ENCODE assay signal across 14 mouse cellular contexts in the genomic region with DNA sequence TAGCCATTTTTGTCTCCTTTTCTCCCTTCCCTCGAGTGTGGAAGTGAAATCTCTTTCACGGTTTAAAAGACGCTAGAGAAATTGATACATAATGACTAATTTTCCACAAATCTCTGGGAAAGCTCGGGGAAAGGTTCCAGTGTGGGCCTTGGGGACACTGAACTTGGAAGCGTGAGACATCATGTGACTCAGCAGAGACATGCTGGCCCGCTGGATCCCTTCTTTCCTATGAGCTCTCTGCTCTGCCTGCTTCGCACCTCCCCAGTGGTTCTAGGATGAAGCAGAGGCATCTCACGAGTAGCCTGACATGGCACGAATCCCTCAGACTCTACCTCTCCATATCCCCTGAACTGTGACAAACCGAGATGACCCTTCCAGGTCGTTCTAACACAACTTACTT.
DNase-seq lines count a peak whose midpoint lies in the region; ATAC-seq and TF ChIP-seq lines count a peak whose summit lies in the region.
"Had no signal": no experiment of that assay in that cellular context is flagged by ENCODE, and none has a peak within 500 bp of the region (broad histone marks: within the 10 kb centered on the region; RNA-seq: fewer than 3 reads in every experiment).

No protein-coding gene starts in this region.

- intact Hi-C loops in gastrocnemius, postnatal 36 days (cut with DNase I), result no loop called here

- no peak overlapping the region for H3K4me2 ChIP-seq in lung, embryonic 16.5 days (ENCODE audit: low read depth, low read length)
- H3K4me2 ChIP-seq in myocyte (ENCODE audit: low read depth), result peak overlapping the region; percentile 56
- H3K4me2 ChIP-seq: hindbrain, embryonic 14.5 days; neural tube, embryonic 12.5 days had no signal

- TF ChIP-seq POLR2A in lung, adult 2 months (IDR thresholded peaks at IDR 0.05; ENCODE audit: borderline replicate concordance, extremely low read depth, low read depth, low read length), result no peak
- TF ChIP-seq POLR2A in myocyte (IDR thresholded peaks at IDR 0.05; ENCODE audit: insufficient read length, low read depth), result no peak

- no peaks in the 10 kb centered on the region; the same call in 1 of the 2 replicates for H3K4me1 ChIP-seq in lung, embryonic 16.5 days (replicated peaks; ENCODE audit: control insufficient read depth, insufficient read depth, low read length)
- H3K4me1 ChIP-seq in lung, adult 2 months (ENCODE audit: control insufficient read depth, insufficient read depth, low read length), result no peaks in the 10 kb centered on the region
- H3K4me1 ChIP-seq: megakaryocyte, embryonic 14.5 days; neural tube, embryonic 12.5 days had no signal

- no peaks in the 10 kb centered on the region for H3K9me3 ChIP-seq in lung, embryonic 16.5 days (ENCODE audit: control insufficient read depth, low read length)
- H3K9me3 ChIP-seq: neural tube, embryonic 12.5 days had no signal

- H3K27ac ChIP-seq in lung, embryonic 16.5 days (ENCODE audit: low read length), result no peak overlapping the region
- H3K27ac ChIP-seq: hindbrain, embryonic 14.5 days; neural tube, embryonic 12.5 days had no signal

- no peak for TF ChIP-seq CTCF in lung, adult 2 months (IDR thresholded peaks at IDR 0.05; ENCODE audit: insufficient read depth, low read length)

- H3ac ChIP-seq in myocyte (ENCODE audit: control insufficient read depth, insufficient read length), result no peak overlapping the region

- ATAC-seq in lung, embryonic 16.5 days (ENCODE audit: low read depth), result peak; percentile 38; the same call in 1 of the 2 replicates
- ATAC-seq in granulocyte monocyte progenitor cell, adult 5-6 weeks (replicated peaks; ENCODE audit: poor library complexity, severe bottlenecking), result no peak
- ATAC-seq: forebrain, postnatal 0 days had no signal

- WGBS in lung, embryonic 16.5 days, result 79% methylated on average over 11 of the region's 11 CpGs
- 69% methylated on average over 11 of the region's 11 CpGs for WGBS in lung, adult 2 months

- DNase-seq in adrenal gland, postnatal 10 days, result peak; percentile 47
- DNase-seq in adrenal gland, postnatal 4 days (ENCODE audit: low spot score in 2 of 2), result no peak
- DNase-seq in lung, adult 2 months, result no peak
- DNase-seq in gastrocnemius, postnatal 36 days, result peak; percentile 65 to 70
- DNase-seq in frontal cortex, postnatal 10 days (ENCODE audit: low spot score in 2 of 2), result no peak
- DNase-seq: cerebellum, adult 18-20 months; forebrain, postnatal 0 days; liver had no signal

- no peak overlapping the region for H3K4me3 ChIP-seq in lung, embryonic 16.5 days (ENCODE audit: low read length)
- H3K4me3 ChIP-seq in lung, adult 2 months (replicated peaks; ENCODE audit: extremely low read depth, low read depth, low read length), result no peak overlapping the region
- H3K4me3 ChIP-seq in myocyte, result no peak overlapping the region
- H3K4me3 ChIP-seq: megakaryocyte, embryonic 14.5 days; neural tube, embryonic 12.5 days had no signal

- H3K79me2 ChIP-seq in myocyte (ENCODE audit: control insufficient read depth, insufficient read depth), result no peaks in the 10 kb centered on the region

- H3K27me3 ChIP-seq in lung, embryonic 16.5 days (ENCODE audit: control insufficient read depth, insufficient read depth, low read depth, low read length), result no peaks in the 10 kb centered on the region
- no peaks in the 10 kb centered on the region for H3K27me3 ChIP-seq in myocyte (ENCODE audit: control insufficient read depth, insufficient read depth, insufficient read length)
- H3K27me3 ChIP-seq: megakaryocyte, embryonic 14.5 days; neural tube, embryonic 12.5 days had no signal

- H3K9ac ChIP-seq in lung, embryonic 16.5 days (ENCODE audit: low read length), result no peak overlapping the region
- H3K9ac ChIP-seq: forebrain, postnatal 0 days; hindbrain, embryonic 14.5 days; neural tube, embryonic 12.5 days had no signal

- H3K36me3 ChIP-seq in lung, embryonic 16.5 days (ENCODE audit: control insufficient read depth, insufficient read depth, low read length), result no peaks in the 10 kb centered on the region
- no peaks in the 10 kb centered on the region for H3K36me3 ChIP-seq in myocyte (ENCODE audit: control insufficient read depth, insufficient read depth)
- H3K36me3 ChIP-seq: neural tube, embryonic 12.5 days had no signal

TF ChIP-seq in myocyte, 11 proteins besides CTCF, POLR2A, EP300 and RAD21:
- TF ChIP-seq POLR2AphosphoS2 (IDR thresholded peaks at IDR 0.05; ENCODE audit: insufficient read length, low read depth) (no peak), E2F4 (IDR thresholded peaks at IDR 0.05; ENCODE audit: insufficient read depth) (no peak), TCF12 (IDR thresholded peaks at IDR 0.05; ENCODE audit: insufficient read depth, poor library complexity, severe bottlenecking) (no peak), MYOD1 (IDR thresholded peaks at IDR 0.05; ENCODE audit: control insufficient read depth in 1 of 3, insufficient read length in 2 of 3, low read depth in 2 of 3) (no peak), MAX (IDR thresholded peaks at IDR 0.05; ENCODE audit: low read depth) (no peak), USF1 (IDR thresholded peaks at IDR 0.05; ENCODE audit: low read depth) (no peak), TCF3 (IDR thresholded peaks at IDR 0.05; ENCODE audit: insufficient read length, low read depth) (no peak), MYOG (IDR thresholded peaks at IDR 0.05; ENCODE audit: control insufficient read depth in 1 of 3, insufficient read depth in 1 of 3, insufficient read length in 2 of 3, low read depth in 2 of 3) (no peak), SRF (IDR thresholded peaks at IDR 0.05; ENCODE audit: control insufficient read depth, insufficient read length, low read depth) (no peak), CEBPB (IDR thresholded peaks at IDR 0.05; ENCODE audit: insufficient read depth, poor library complexity, severe bottlenecking) (no peak), REST (IDR thresholded peaks at IDR 0.05; ENCODE audit: insufficient read depth, insufficient read length) (no peak)

Comparison
In these comparisons a context has a peak if more than half of its experiments do, and no peak if none do; other contexts are left out.
1. DNase-seq: peak in adrenal gland, postnatal 10 days (single experiment) and gastrocnemius, postnatal 36 days (2 of 2); none in adrenal gland, postnatal 4 days (0 of 2), lung, adult 2 months (single experiment) and frontal cortex, postnatal 10 days (0 of 2).